Mouse (Mus musculus) small intestine, adult 2 months (tissue): ENCODE results near the gene Prdm9.

ENCODE experiments used
- CTCF ChIP-seq: fragments of 200-500 bp; IDR thresholded peaks from 2 replicates; pipeline ENCODE4 v1.5.1; 2012; ENCODE audit warnings: low read depth, mild to moderate bottlenecking, control low read depth, inconsistent platforms, low read length, moderate library complexity, mixed read lengths; ENCODE audit not compliant: insufficient replicate concordance, insufficient read length; ENCODE audit errors: extremely low read depth
- POLR2A ChIP-seq: fragments of 200-500 bp; IDR thresholded peaks from 2 replicates; pipeline ENCODE4 v1.6.1; 2012; ENCODE audit warnings: low read depth, mild to moderate bottlenecking, control low read depth, inconsistent platforms, low read length, moderate library complexity

GRCm38 (mm10) chr17:15528887-15529286 is 35.3 kb downstream of the Prdm9 start:
- TF ChIP-seq CTCF = no peak
- no peak for TF ChIP-seq POLR2A
